Mouse (Mus musculus) megakaryocyte, embryonic 14.5 days (primary cell): ENCODE results near the gene Prickle1.

Experiments used
- FLI1 ChIP-seq: IDR thresholded peaks from 2 replicates; pipeline ENCODE4 v1.6.1; 2012; ENCODE audit warnings: low read length, inconsistent platforms, mixed read lengths
- GATA1 ChIP-seq: IDR thresholded peaks from 3 replicates; pipeline ENCODE4 v1.6.1; 2012; ENCODE audit warnings: mixed read lengths, low read length, inconsistent platforms, borderline replicate concordance

DNA sequence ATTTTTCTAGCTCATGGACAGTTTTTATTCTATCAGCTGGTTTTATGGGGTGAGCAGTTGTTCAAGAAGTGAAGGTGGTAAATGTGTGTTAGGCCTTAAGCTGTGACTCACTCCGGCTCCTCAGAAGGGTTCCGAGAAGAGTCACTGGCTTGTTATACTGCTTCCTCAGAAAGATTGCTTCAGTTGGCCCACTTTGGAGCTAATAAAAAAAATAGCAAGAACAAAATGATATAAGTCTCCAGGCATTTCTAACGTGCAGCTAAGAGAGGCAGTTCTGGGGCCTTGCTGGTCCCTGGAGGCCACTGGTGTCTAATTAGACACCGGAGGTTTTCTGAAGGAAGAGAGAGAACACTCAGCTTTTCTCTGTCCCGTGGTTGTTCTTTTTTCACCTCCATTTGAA lies 38.8 kb upstream of the Prickle1 start:
- TF ChIP-seq GATA1 (no peak), FLI1 (no peak)
